Mouse (Mus musculus): Measurements from ENCODE around the gene Mutyh. TPM values are rescaled to one million over a fixed set of nuclear protein-coding genes. Genes with fewer than 3 reads are reported as not detected.

Mutyh gene
- polyA plus RNA-seq, 1 experiment = 2.9 TPM

GRCm38 (mm10) chr4:116780541-116780940, 27.0 kb upstream of the Mutyh start:
- no peak for DNase-seq
- no peaks in the 10 kb centered on the region for H3K27me3 ChIP-seq (replicated peaks; ENCODE audit: control insufficient read depth, insufficient read depth, low read length)
- H3K4me1 ChIP-seq (ENCODE audit: control insufficient read depth, insufficient read depth, low read length) = no peaks in the 10 kb centered on the region
- 60% methylated on average over 2 of the region's 2 CpGs for WGBS
- H3K27ac ChIP-seq (ENCODE audit: insufficient read depth, low read depth, low read length) = no peak overlapping the region
- no peak for TF ChIP-seq CTCF (conservative IDR thresholded peaks at IDR 0.05; ENCODE audit: insufficient read depth, insufficient read length, low read depth, low read length)
- H3K36me3 ChIP-seq (ENCODE audit: control insufficient read depth, insufficient read depth, low read length) = no peaks in the 10 kb centered on the region
- H3K4me3 ChIP-seq (ENCODE audit: insufficient read depth, low read depth, low read length) = no peak overlapping the region

DNA sequence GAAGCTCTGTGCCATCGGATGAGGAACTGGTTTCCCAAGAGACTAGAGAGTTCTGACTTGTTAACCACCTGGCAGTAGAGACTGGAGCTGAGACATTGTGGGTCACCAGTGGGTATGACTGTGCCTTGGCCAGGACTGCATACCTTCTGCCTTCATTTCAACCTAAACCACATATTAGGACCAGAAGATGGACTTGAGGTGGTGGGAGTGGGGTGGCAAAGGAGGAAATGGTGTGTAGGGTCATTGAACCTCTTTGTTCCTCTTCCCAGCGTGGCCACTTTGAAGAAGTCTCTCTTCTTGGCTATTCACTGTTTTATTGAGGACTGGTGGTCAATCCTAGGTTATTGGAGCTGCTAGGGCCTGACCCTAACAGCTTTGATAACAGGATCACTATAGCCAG, 26.2 kb upstream of the Mutyh start:
- H3K36me3 ChIP-seq (ENCODE audit: control insufficient read depth, insufficient read depth, low read length) = no peaks in the 10 kb centered on the region
- no peaks in the 10 kb centered on the region for H3K27me3 ChIP-seq (replicated peaks; ENCODE audit: control insufficient read depth, insufficient read depth, low read length)
- no peaks in the 10 kb centered on the region for H3K4me1 ChIP-seq (ENCODE audit: control insufficient read depth, insufficient read depth, low read length)
- TF ChIP-seq POLR2A (IDR thresholded peaks at IDR 0.05; ENCODE audit: low read depth, low read length) (no peak), CTCF (conservative IDR thresholded peaks at IDR 0.05; ENCODE audit: insufficient read depth, insufficient read length, low read depth, low read length) (no peak)
- H3K4me3 ChIP-seq (ENCODE audit: insufficient read depth, low read depth, low read length) = no peak overlapping the region
- no peak overlapping the region for H3K27ac ChIP-seq (ENCODE audit: insufficient read depth, low read depth, low read length)
- whole genome bisulfite sequencing = 59% methylated on average over 2 of the region's 2 CpGs
- no peak for DNase-seq

DNA sequence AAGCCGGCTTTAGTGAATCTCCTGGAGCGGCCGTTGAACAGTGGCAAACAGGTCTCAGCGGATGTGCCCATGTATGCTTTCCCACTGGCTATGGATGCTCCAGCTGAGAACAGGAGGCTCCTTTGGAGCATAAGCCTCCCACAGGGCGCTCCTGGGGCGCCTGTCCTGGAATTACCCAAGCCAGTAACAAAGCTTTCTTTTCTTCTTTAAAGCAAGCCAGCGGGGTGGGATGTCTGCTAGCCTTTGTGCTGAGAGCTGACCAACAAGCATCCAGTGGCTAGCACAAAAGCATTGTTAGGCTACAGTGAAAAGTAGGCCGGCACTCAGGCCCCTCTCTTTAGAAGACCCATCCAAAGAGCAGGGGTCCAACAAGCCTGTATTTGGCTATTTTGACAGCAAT, 25.4 kb upstream of the Mutyh start:
- TF ChIP-seq POLR2A (IDR thresholded peaks at IDR 0.05; ENCODE audit: low read depth, low read length) (no peak), CTCF (conservative IDR thresholded peaks at IDR 0.05; ENCODE audit: insufficient read depth, insufficient read length, low read depth, low read length) (no peak)
- 64% methylated on average over 8 of the region's 8 CpGs for WGBS

GRCm38 (mm10) chr4:116786587-116786986, 20.9 kb upstream of the Mutyh start:
- Histone ChIP-seq H3K27ac (ENCODE audit: insufficient read depth, low read depth, low read length) (no peak overlapping the region), H3K36me3 (ENCODE audit: control insufficient read depth, insufficient read depth, low read length) (no peaks in the 10 kb centered on the region), H3K27me3 (replicated peaks; ENCODE audit: control insufficient read depth, insufficient read depth, low read length) (no peaks in the 10 kb centered on the region), H3K4me1 (ENCODE audit: control insufficient read depth, insufficient read depth, low read length) (no peaks in the 10 kb centered on the region), H3K4me3 (ENCODE audit: insufficient read depth, low read depth, low read length) (no peak overlapping the region)
- TF ChIP-seq POLR2A (IDR thresholded peaks at IDR 0.05; ENCODE audit: low read depth, low read length) (no peak), CTCF (conservative IDR thresholded peaks at IDR 0.05; ENCODE audit: insufficient read depth, insufficient read length, low read depth, low read length) (peak; percentile 18; the same call in 1 of the 2 replicates)
- no peak for DNase-seq
- 100% methylated on average over 1 of the region's 1 CpGs for WGBS

More for the DNA sequence above, 25.4 kb upstream of the Mutyh start:
- Histone ChIP-seq H3K4me3 (ENCODE audit: insufficient read depth, low read depth, low read length) (no peak overlapping the region), H3K4me1 (ENCODE audit: control insufficient read depth, insufficient read depth, low read length) (no peaks in the 10 kb centered on the region), H3K36me3 (ENCODE audit: control insufficient read depth, insufficient read depth, low read length) (no peaks in the 10 kb centered on the region), H3K27ac (ENCODE audit: insufficient read depth, low read depth, low read length) (no peak overlapping the region), H3K27me3 (replicated peaks; ENCODE audit: control insufficient read depth, insufficient read depth, low read length) (no peaks in the 10 kb centered on the region)
- DNase-seq = no peak

GRCm38 (mm10) chr4:116787985-116788760, 19.4 kb upstream of the Mutyh start:
- 54% methylated on average over 7 of the region's 7 CpGs for WGBS
- Histone ChIP-seq H3K4me1 (ENCODE audit: control insufficient read depth, insufficient read depth, low read length) (no peaks in the 10 kb centered on the region), H3K4me3 (ENCODE audit: insufficient read depth, low read depth, low read length) (no peak overlapping the region), H3K27ac (ENCODE audit: insufficient read depth, low read depth, low read length) (no peak overlapping the region), H3K36me3 (ENCODE audit: control insufficient read depth, insufficient read depth, low read length) (no peaks in the 10 kb centered on the region), H3K27me3 (replicated peaks; ENCODE audit: control insufficient read depth, insufficient read depth, low read length) (no peaks in the 10 kb centered on the region)
- no peak for TF ChIP-seq POLR2A (IDR thresholded peaks at IDR 0.05; ENCODE audit: low read depth, low read length)
- TF ChIP-seq CTCF (conservative IDR thresholded peaks at IDR 0.05; ENCODE audit: insufficient read depth, insufficient read length, low read depth, low read length) = no peak
- DNase-seq = no peak

DNA sequence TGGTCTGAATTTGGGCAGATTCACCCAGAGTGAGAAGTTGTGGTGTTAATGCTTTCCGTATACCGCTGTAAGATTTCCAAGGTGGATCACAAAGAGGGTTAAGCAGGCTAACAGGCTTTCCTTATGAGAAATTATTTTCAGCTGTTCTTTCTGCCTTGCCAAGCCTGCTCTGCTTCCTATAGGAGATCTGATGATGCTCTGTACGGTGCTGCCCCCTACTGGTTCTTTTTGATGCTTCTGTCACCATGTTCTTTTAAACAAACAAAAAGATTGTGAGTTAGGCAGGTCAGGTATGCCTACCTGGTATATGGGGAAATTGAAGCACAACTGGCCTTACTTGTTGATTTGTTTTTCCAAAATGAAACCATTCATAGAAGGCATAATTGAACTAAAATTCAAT, 18.6 kb upstream of the Mutyh start:
- WGBS = 13% methylated on average over 3 of the region's 3 CpGs
- Histone ChIP-seq H3K27ac (ENCODE audit: insufficient read depth, low read depth, low read length) (peak overlapping the region; percentile 31; the same call in 1 of the 2 replicates), H3K4me3 (ENCODE audit: insufficient read depth, low read depth, low read length) (no peak overlapping the region), H3K4me1 (ENCODE audit: control insufficient read depth, insufficient read depth, low read length) (no peaks in the 10 kb centered on the region), H3K36me3 (ENCODE audit: control insufficient read depth, insufficient read depth, low read length) (no peaks in the 10 kb centered on the region), H3K27me3 (replicated peaks; ENCODE audit: control insufficient read depth, insufficient read depth, low read length) (no peaks in the 10 kb centered on the region)
- TF ChIP-seq CTCF (conservative IDR thresholded peaks at IDR 0.05; ENCODE audit: insufficient read depth, insufficient read length, low read depth, low read length) (peak; percentile 67), POLR2A (IDR thresholded peaks at IDR 0.05; ENCODE audit: low read depth, low read length) (no peak)
- peak; percentile 89 for DNase-seq

- no peaks in the 10 kb centered on the region for H3K36me3 ChIP-seq (ENCODE audit: control insufficient read depth, insufficient read depth, low read length)
- 82% methylated on average over 8 of the region's 8 CpGs for WGBS
- TF ChIP-seq CTCF (conservative IDR thresholded peaks at IDR 0.05; ENCODE audit: insufficient read depth, insufficient read length, low read depth, low read length) = no peak
- no peak for TF ChIP-seq POLR2A (IDR thresholded peaks at IDR 0.05; ENCODE audit: low read depth, low read length)
- H3K27ac ChIP-seq (ENCODE audit: insufficient read depth, low read depth, low read length) = no peak overlapping the region
- no peaks in the 10 kb centered on the region for H3K27me3 ChIP-seq (replicated peaks; ENCODE audit: control insufficient read depth, insufficient read depth, low read length)
- no peak overlapping the region for H3K4me3 ChIP-seq (ENCODE audit: insufficient read depth, low read depth, low read length)
- H3K4me1 ChIP-seq (ENCODE audit: control insufficient read depth, insufficient read depth, low read length) = peaks cover 5% of the 10 kb centered on the region; the same call in 1 of the 2 replicates
- no peak for DNase-seq
Measured at GRCm38 (mm10) chr4:116792453-116792852, 15.1 kb upstream of the Mutyh start.

Data from kidney, adult 2 months (tissue).